8 mouse cellular contexts compared by ENCODE assay signal in the genomic region with DNA sequence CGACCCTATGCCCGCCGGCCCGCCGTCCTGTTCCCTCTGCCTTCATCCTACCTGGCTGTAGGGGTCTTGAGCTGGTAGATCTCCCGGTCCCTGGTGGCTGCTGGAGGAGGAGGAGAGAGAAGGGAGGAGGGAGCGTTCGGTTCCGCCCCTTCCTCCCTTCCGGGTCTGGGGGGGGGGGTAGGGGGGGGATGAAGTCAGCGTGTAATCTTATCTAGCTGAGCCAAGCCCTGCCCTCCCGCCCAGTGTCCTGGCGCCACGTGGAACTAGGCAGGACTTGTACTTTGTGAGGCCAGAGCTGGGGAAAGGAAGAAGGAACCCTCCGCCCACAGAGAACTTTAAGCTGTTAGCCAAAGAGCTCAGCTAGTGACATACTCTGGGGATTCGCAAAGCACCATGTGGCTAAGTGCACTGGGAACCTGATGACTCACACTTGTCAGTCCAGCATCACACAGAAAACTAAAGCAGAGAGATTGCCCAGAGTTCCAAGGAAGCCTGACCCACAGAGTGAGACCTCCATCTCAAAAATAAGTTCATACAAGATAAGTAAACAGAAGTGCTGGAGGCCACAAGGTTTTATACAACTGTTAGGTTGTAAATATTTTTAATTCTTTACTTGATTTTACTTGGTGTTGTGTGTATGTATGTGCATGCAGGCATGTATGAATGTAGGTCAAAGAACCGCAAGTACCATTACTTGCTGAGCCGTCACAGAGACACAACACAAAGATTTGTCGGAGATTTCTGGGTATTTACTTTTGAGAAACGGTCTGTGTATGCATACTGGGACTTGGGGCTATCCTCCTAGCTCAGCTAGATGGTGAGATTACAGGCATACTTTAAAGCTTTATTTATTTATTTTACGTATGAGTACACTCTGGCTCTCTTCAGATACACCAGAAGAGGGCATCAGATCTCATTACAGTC. TPM values are rescaled to one million over a fixed set of nuclear protein-coding genes. Genes with fewer than 3 reads are reported as not detected.
DNase-seq lines count a peak whose midpoint lies in the region; ATAC-seq and TF ChIP-seq lines count a peak whose summit lies in the region.

A gene (minus strand): TSS at position 144 of the 924 bp plus-strand sequence.

- no peaks in the 10 kb centered on the region for H3K9me3 ChIP-seq in forebrain, embryonic 12.5 days
- no peaks in the 10 kb centered on the region for H3K9me3 ChIP-seq in heart, postnatal 0 days (replicated peaks; ENCODE audit: control insufficient read depth, low read length)
- no peaks in the 10 kb centered on the region for H3K9me3 ChIP-seq in liver, embryonic 16.5 days (replicated peaks; ENCODE audit: control insufficient read depth, low read length)
- H3K9me3 ChIP-seq in neural tube, embryonic 12.5 days: no peaks in the 10 kb centered on the region
- H3K9me3 ChIP-seq in stomach, postnatal 0 days (ENCODE audit: control insufficient read depth, low read length): no peaks in the 10 kb centered on the region

- H3K9ac ChIP-seq in forebrain, embryonic 12.5 days: peak within 1 kb of the TSS; percentile 65
- peak within 1 kb of the TSS; percentile 86 for H3K9ac ChIP-seq in heart, postnatal 0 days (replicated peaks; ENCODE audit: low read depth, low read length)
- H3K9ac ChIP-seq in liver, embryonic 16.5 days (ENCODE audit: low read depth, low read length): peak within 1 kb of the TSS; percentile 86
- peak within 1 kb of the TSS; percentile 54 for H3K9ac ChIP-seq in neural tube, embryonic 12.5 days
- H3K9ac ChIP-seq in stomach, postnatal 0 days (ENCODE audit: low read length): peak within 1 kb of the TSS; percentile 83

- no peaks in the 10 kb centered on the region for H3K27me3 ChIP-seq in forebrain, embryonic 12.5 days
- no peaks in the 10 kb centered on the region for H3K27me3 ChIP-seq in heart, postnatal 0 days (ENCODE audit: control insufficient read depth, insufficient read depth, low read length)
- no peaks in the 10 kb centered on the region for H3K27me3 ChIP-seq in liver, embryonic 16.5 days (ENCODE audit: control insufficient read depth, insufficient read depth, low read depth, low read length)
- no peaks in the 10 kb centered on the region for H3K27me3 ChIP-seq in neural tube, embryonic 12.5 days (replicated peaks)
- H3K27me3 ChIP-seq in stomach, postnatal 0 days (ENCODE audit: control insufficient read depth, insufficient read depth, low read length): no peaks in the 10 kb centered on the region

- H3K27ac ChIP-seq in forebrain, embryonic 12.5 days: peak within 1 kb of the TSS; percentile 78
- H3K27ac ChIP-seq in heart, postnatal 0 days (ENCODE audit: low read depth): peak within 1 kb of the TSS; percentile 91
- H3K27ac ChIP-seq in liver, embryonic 16.5 days (ENCODE audit: low read length): peak within 1 kb of the TSS; percentile 90
- H3K27ac ChIP-seq in neural tube, embryonic 12.5 days: no peak within 1 kb of the TSS
- H3K27ac ChIP-seq in stomach, postnatal 0 days (replicated peaks): peak within 1 kb of the TSS; percentile 94

- DNase-seq in ES-CJ7 (ENCODE audit: low read depth, low spot score): peak; percentile 91
- peak; percentile 91 for DNase-seq in c-Kit-positive CD71-positive TER-119-positive erythroid progenitor cells, embryonic 14.5 days (ENCODE audit: low spot score)
- peak; percentile 99 for DNase-seq in heart, postnatal 0 days (ENCODE audit: low spot score)
- DNase-seq in kidney, postnatal 36 days: peak; percentile 92 to 98
- peak; percentile 98 for DNase-seq in stomach, postnatal 0 days (ENCODE audit: low spot score)

- peaks cover 18% of the 10 kb centered on the region for H3K4me1 ChIP-seq in forebrain, embryonic 12.5 days
- H3K4me1 ChIP-seq in heart, postnatal 0 days (ENCODE audit: control insufficient read depth, insufficient read depth): peaks cover 23% of the 10 kb centered on the region; the same call in 1 of the 2 replicates
- peaks cover 60% of the 10 kb centered on the region for H3K4me1 ChIP-seq in liver, embryonic 16.5 days (ENCODE audit: control insufficient read depth, low read depth, low read length)
- H3K4me1 ChIP-seq in neural tube, embryonic 12.5 days: peaks cover 16% of the 10 kb centered on the region; the same call in 1 of the 2 replicates
- H3K4me1 ChIP-seq in stomach, postnatal 0 days (replicated peaks; ENCODE audit: control insufficient read depth, insufficient read depth): no peaks in the 10 kb centered on the region

- peak within 1 kb of the TSS; percentile 72 for H3K4me2 ChIP-seq in forebrain, embryonic 12.5 days
- peak within 1 kb of the TSS; percentile 80 for H3K4me2 ChIP-seq in heart, postnatal 0 days (ENCODE audit: low read depth, low read length)
- peak within 1 kb of the TSS; percentile 88 for H3K4me2 ChIP-seq in liver, embryonic 16.5 days (ENCODE audit: low read depth, low read length)
- peak within 1 kb of the TSS; percentile 75 for H3K4me2 ChIP-seq in neural tube, embryonic 12.5 days (replicated peaks)
- H3K4me2 ChIP-seq in stomach, postnatal 0 days (replicated peaks; ENCODE audit: low read depth): peak within 1 kb of the TSS; percentile 77

- WGBS in forebrain, embryonic 12.5 days: 7% methylated on average over 17 of the region's 21 CpGs
- 3% methylated on average over 18 of the region's 21 CpGs for WGBS in heart, postnatal 0 days
- 3% methylated on average over 20 of the region's 21 CpGs for WGBS in liver, embryonic 16.5 days (ENCODE audit: insufficient replicate concordance)
- WGBS in neural tube, embryonic 12.5 days: 9% methylated on average over 21 of the region's 21 CpGs
- WGBS in stomach, postnatal 0 days: under 1% methylated on average over 20 of the region's 21 CpGs

- H3K36me3 ChIP-seq in forebrain, embryonic 12.5 days (replicated peaks): peaks cover 9% of the 10 kb centered on the region; the same call in 1 of the 2 replicates
- peaks cover 42% of the 10 kb centered on the region for H3K36me3 ChIP-seq in heart, postnatal 0 days (replicated peaks; ENCODE audit: control insufficient read depth, insufficient read depth, low read length)
- H3K36me3 ChIP-seq in liver, embryonic 16.5 days (ENCODE audit: control insufficient read depth, insufficient read depth): peaks cover 7% of the 10 kb centered on the region
- peaks cover 7% of the 10 kb centered on the region; the same call in 1 of the 2 replicates for H3K36me3 ChIP-seq in neural tube, embryonic 12.5 days
- H3K36me3 ChIP-seq in stomach, postnatal 0 days (ENCODE audit: control insufficient read depth, insufficient read depth, low read length): peaks cover 16% of the 10 kb centered on the region

- peak; percentile 87 for ATAC-seq in forebrain, embryonic 12.5 days (ENCODE audit: low FRiP score)
- ATAC-seq in heart, postnatal 0 days (ENCODE audit: insufficient read depth, low read depth): peak; percentile 95
- ATAC-seq in liver, embryonic 16.5 days (ENCODE audit: low read depth): peak; percentile 94
- peak; percentile 80 for ATAC-seq in neural tube, embryonic 12.5 days (ENCODE audit: low FRiP score, low read depth)
- ATAC-seq in stomach, postnatal 0 days (ENCODE audit: low FRiP score, low TSS enrichment): peak; percentile 95

- peak within 1 kb of the TSS; percentile 46 for H3K4me3 ChIP-seq in forebrain, embryonic 12.5 days (replicated peaks)
- peak within 1 kb of the TSS; percentile 71 for H3K4me3 ChIP-seq in heart, postnatal 0 days (ENCODE audit: low read depth, low read length)
- H3K4me3 ChIP-seq in liver, embryonic 16.5 days (ENCODE audit: low read depth, low read length): peak within 1 kb of the TSS; percentile 79
- H3K4me3 ChIP-seq in neural tube, embryonic 12.5 days: peak within 1 kb of the TSS; percentile 37
- H3K4me3 ChIP-seq in stomach, postnatal 0 days (ENCODE audit: low read depth, low read length): peak within 1 kb of the TSS; percentile 61

- peak; percentile 39 for TF ChIP-seq CTCF in heart, postnatal 0 days (IDR thresholded peaks at IDR 0.05; ENCODE audit: low read depth)
- peak; percentile 72 for TF ChIP-seq CTCF in stomach, postnatal 0 days (IDR thresholded peaks at IDR 0.05; ENCODE audit: low read depth)

- TF ChIP-seq EP300 in heart, postnatal 0 days (IDR thresholded peaks at IDR 0.05; ENCODE audit: low read depth): peak; percentile 97
- TF ChIP-seq EP300 in stomach, postnatal 0 days (optimal IDR thresholded peaks at IDR 0.05): peak; percentile 48

RNA-seq across cellular contexts. Expression of the gene that starts here (rescaled TPM):
- polyA plus RNA-seq in forebrain, embryonic 12.5 days (2016; fragmentation: Nextera tagmentation; extraction: Ambion mirVana): 1.5 and 1.7 TPM in 2 replicates
- total RNA-seq in heart, postnatal 0 days (2014; rRNA removed; ENCODE audit: low replicate concordance): 12.3 and 13.8 TPM in 2 replicates
- polyA plus RNA-seq in heart, postnatal 0 days (2015; fragmentation: Nextera tagmentation; extraction: Ambion mirVana): 4.4 and 4.6 TPM in 2 replicates
- 3.4 and 4.2 TPM in 2 replicates for polyA plus RNA-seq in liver, embryonic 16.5 days (2015; fragmentation: Nextera tagmentation; extraction: Ambion mirVana)
- polyA plus RNA-seq in neural tube, embryonic 12.5 days (2016; fragmentation: Nextera tagmentation; extraction: Ambion mirVana): 1.5 and 2.0 TPM in 2 replicates
- 4.6 and 6.4 TPM in 2 replicates for polyA plus RNA-seq in stomach, postnatal 0 days (2015; fragmentation: Nextera tagmentation; extraction: Ambion mirVana)
